Mouse (Mus musculus) neutrophil, adult 65 days (primary cell): Measurements from ENCODE around the gene Traf6. TPM values are rescaled to one million over a fixed set of nuclear protein-coding genes. Genes with fewer than 3 reads are reported as not detected.

Source experiments
- total RNA-seq: library from RNA; stranded (reverse); gene quantifications from 2 replicates; pipeline ENCODE4 v1.2.4, GENCODE M21; 2023

Traf6 gene
- total RNA-seq: 25.9 and 29.0 TPM in 2 replicates

DNA sequence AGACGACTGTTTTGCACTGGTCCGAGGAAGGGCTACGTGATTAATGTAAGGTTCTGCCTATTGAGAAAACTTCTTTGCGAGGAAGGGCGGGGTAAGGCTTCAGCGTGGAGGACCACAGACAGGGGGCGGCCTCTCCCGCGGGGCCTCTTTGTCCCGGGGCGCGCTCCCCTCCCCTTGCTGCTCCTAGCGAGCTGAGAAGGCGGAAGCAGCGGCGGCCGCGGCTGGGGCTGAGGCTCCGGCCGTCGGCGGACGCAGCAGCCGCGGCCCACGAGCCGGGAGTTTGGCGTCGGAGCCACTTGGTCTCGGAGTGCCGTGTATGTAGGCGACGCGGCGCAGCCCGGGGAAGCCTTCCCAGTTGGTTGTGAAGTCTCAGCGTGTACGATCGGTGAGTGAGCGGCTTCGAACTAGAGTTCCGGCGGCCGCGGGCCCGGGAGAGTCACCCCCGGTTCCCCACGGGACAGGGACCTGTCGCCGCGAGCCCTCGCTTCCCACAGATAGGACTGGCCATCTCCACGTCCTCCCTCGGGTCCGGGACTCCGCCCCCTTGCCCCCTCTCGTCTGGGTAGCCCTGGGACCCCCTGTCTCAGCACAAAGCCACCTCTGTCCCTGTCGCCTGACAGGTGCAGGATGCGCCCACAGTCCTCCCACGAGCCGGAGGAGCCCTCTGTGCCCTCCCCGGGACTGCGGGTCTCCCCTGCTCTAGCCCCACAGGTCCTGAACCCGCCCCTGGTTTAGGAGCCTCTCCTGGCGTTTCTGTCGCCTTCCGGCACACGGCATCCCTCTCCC lies at the start of gene Traf6:
Gene Traf6 (plus strand): TSS at position 194 of the 786 bp plus-strand sequence.

DNA sequence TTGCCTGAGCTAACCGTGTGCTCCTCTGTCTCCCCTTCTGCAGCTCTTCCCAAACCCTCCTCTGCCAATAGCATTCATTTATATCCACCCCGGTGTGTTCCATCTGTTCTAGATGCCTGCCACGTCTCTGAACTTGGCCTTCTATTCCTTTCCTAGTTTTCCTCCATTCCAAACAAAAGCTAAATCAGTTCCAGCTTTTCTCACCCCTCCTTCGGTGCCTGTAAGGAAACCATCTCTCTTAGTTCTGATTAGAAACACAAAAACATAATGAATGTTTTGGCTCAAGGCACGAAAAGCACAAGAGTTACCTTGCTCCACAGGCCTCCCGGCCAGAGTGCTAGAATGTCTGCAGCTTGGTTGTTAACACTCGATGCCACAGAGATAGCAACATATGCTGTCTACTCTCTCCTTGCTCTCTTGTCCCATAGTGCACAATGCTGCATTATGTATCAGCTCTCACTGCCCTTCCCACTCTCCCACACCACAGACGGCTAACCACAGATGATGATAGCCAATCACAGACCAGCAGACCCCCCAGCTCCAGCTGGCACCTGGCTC lies 29.0 kb upstream of the Traf6 start, which contains the start of the genes Rag1 and B230118H07Rik:
Gene Rag1 (minus strand): TSS at position 388 of the 558 bp plus-strand sequence.
Gene B230118H07Rik (minus strand): TSS at position 419 of the 558 bp plus-strand sequence.

Other genes starting within 250 kb of the Traf6 start
- 0.34 TPM in 1 of 2 replicates, not detected in the other for gene Rag2, start 53.7 kb upstream of the Traf6 start, total RNA-seq
- gene Rag1, start 28.9 kb upstream of the Traf6 start, total RNA-seq: 0.38 and 0.93 TPM in 2 replicates
- gene B230118H07Rik, start 28.9 kb upstream of the Traf6 start, total RNA-seq: 3.6 and 10.2 TPM in 2 replicates
- gene Prr5l, start 204.6 kb downstream of the Traf6 start, total RNA-seq: 9.0 and 9.4 TPM in 2 replicates
- gene Commd9, start 207.8 kb downstream of the Traf6 start, total RNA-seq: 18.1 and 19.5 TPM in 2 replicates